Mouse (Mus musculus): ENCODE data around the gene Fsip1. TPM values are rescaled to one million over a fixed set of nuclear protein-coding genes. Genes with fewer than 3 reads are reported as not detected.

Gene Fsip1
- polyA plus RNA-seq, 2 experiments, result 0.06 to 0.08 TPM

DNA sequence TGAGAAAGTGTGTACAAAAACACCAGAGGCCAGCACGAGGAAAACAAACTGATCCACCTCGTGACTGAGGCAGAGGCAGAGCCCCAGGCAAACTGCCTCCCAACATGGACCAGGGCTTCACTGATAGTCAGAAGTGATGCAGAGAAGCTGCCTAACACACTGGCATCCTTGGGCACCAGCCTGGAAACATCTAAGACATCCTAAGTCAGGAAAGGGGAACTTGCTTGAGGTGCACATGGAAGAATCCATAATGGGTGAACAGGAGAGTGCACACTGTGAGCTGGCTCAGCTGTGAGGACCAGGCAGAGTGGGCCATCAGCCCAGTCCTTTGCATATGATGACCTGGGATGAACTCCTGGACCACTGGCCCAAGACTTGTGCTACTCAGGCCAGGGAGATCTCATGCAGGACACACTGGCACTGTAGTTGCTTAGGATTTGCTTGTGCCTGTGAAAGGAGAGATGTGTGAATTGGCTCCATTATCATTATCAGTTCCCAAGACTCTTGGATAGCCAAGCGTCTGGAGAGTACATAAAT is 139.9 kb downstream of the Fsip1 start:
- Histone ChIP-seq H3K4me2 (ENCODE audit: low read depth) (no peak overlapping the region), H3K27me3 (ENCODE audit: control insufficient read depth, insufficient read depth, low read length) (no peaks in the 10 kb centered on the region), H3K4me1 (replicated peaks; ENCODE audit: control insufficient read depth in 2 of 2, insufficient read depth in 2 of 2, low read length in 1 of 2) (no peaks in the 10 kb centered on the region), H3K9me3 (ENCODE audit: control insufficient read depth, low read length) (no peaks in the 10 kb centered on the region), H3K9ac (replicated peaks) (no peak overlapping the region), H3K36me3 (replicated peaks; ENCODE audit: control insufficient read depth, insufficient read depth, low read depth) (no peaks in the 10 kb centered on the region), H3K27ac (no peak overlapping the region), H3K4me3 (ENCODE audit: insufficient read depth in 1 of 2, low read depth in 2 of 2, low read length in 2 of 2) (no peak overlapping the region)
- TF ChIP-seq EP300 (IDR thresholded peaks at IDR 0.05; ENCODE audit: low read depth) (no peak), CTCF (IDR thresholded peaks at IDR 0.05; ENCODE audit: low read depth) (no peak)
- ATAC-seq (ENCODE audit: insufficient read depth) (no peak), DNase-seq (ENCODE audit: low read depth in 3 of 3, low spot score in 3 of 3) (no peak)
- WGBS (ENCODE audit: insufficient replicate concordance), result 43% methylated on average over 3 of the region's 3 CpGs

- WGBS (ENCODE audit: insufficient replicate concordance), result 50% methylated on average over 2 of the region's 2 CpGs
- Histone ChIP-seq H3K9ac (replicated peaks) (no peak overlapping the region), H3K27ac (no peak overlapping the region), H3K9me3 (ENCODE audit: control insufficient read depth, low read length) (no peaks in the 10 kb centered on the region), H3K36me3 (replicated peaks; ENCODE audit: control insufficient read depth, insufficient read depth, low read depth) (no peaks in the 10 kb centered on the region), H3K4me1 (replicated peaks; ENCODE audit: control insufficient read depth in 2 of 2, insufficient read depth in 2 of 2, low read length in 1 of 2) (no peaks in the 10 kb centered on the region), H3K27me3 (ENCODE audit: control insufficient read depth, insufficient read depth, low read length) (no peaks in the 10 kb centered on the region), H3K4me3 (ENCODE audit: insufficient read depth in 1 of 2, low read depth in 2 of 2, low read length in 2 of 2) (no peak overlapping the region), H3K4me2 (ENCODE audit: low read depth) (no peak overlapping the region)
- no peak for ATAC-seq (ENCODE audit: insufficient read depth)
- no peak for DNase-seq (ENCODE audit: low read depth in 3 of 3, low spot score in 3 of 3)
- TF ChIP-seq CTCF (IDR thresholded peaks at IDR 0.05; ENCODE audit: low read depth), result no peak
- TF ChIP-seq EP300 (IDR thresholded peaks at IDR 0.05; ENCODE audit: low read depth), result no peak
Observed at GRCm38 (mm10) chr2:118116180-118116579, 140.6 kb downstream of the Fsip1 start.

GRCm38 (mm10) chr2:118115647-118116046 is 141.1 kb downstream of the Fsip1 start:
- DNase-seq (ENCODE audit: low read depth in 3 of 3, low spot score in 3 of 3), result no peak
- WGBS (ENCODE audit: insufficient replicate concordance), result 58% methylated on average over 7 of the region's 7 CpGs
- no peak for ATAC-seq (ENCODE audit: insufficient read depth)
- Histone ChIP-seq H3K9me3 (ENCODE audit: control insufficient read depth, low read length) (no peaks in the 10 kb centered on the region), H3K4me3 (ENCODE audit: insufficient read depth in 1 of 2, low read depth in 2 of 2, low read length in 2 of 2) (no peak overlapping the region), H3K36me3 (replicated peaks; ENCODE audit: control insufficient read depth, insufficient read depth, low read depth) (no peaks in the 10 kb centered on the region), H3K4me1 (replicated peaks; ENCODE audit: control insufficient read depth in 2 of 2, insufficient read depth in 2 of 2, low read length in 1 of 2) (no peaks in the 10 kb centered on the region), H3K4me2 (ENCODE audit: low read depth) (no peak overlapping the region), H3K27me3 (ENCODE audit: control insufficient read depth, insufficient read depth, low read length) (no peaks in the 10 kb centered on the region), H3K27ac (no peak overlapping the region), H3K9ac (replicated peaks) (no peak overlapping the region)
- TF ChIP-seq EP300 (IDR thresholded peaks at IDR 0.05; ENCODE audit: low read depth) (no peak), CTCF (IDR thresholded peaks at IDR 0.05; ENCODE audit: low read depth) (no peak)

DNA sequence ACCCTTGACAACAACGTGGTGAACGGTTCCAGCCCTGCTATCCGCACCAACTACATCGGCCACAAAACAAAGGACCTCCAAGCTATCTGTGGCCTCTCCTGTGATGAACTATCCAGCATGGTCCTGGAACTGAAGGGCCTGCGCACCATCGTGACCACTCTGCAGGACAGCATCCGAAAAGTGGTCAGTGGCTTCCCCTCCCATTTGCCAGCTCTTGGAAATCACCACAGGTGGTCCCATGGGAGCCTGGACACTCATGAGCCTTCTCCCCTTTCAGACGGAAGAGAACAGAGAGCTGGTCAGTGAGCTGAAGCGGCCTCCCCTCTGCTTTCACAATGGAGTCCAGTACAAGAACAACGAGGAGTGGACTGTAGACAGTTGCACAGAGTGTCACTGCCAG is 142.1 kb downstream of the Fsip1 start:
- Histone ChIP-seq H3K9me3 (ENCODE audit: control insufficient read depth, low read length) (no peaks in the 10 kb centered on the region), H3K4me2 (ENCODE audit: low read depth) (no peak overlapping the region), H3K27ac (no peak overlapping the region), H3K36me3 (replicated peaks; ENCODE audit: control insufficient read depth, insufficient read depth, low read depth) (no peaks in the 10 kb centered on the region), H3K27me3 (ENCODE audit: control insufficient read depth, insufficient read depth, low read length) (no peaks in the 10 kb centered on the region), H3K4me1 (replicated peaks; ENCODE audit: control insufficient read depth in 2 of 2, insufficient read depth in 2 of 2, low read length in 1 of 2) (no peaks in the 10 kb centered on the region), H3K9ac (replicated peaks) (no peak overlapping the region), H3K4me3 (ENCODE audit: insufficient read depth in 1 of 2, low read depth in 2 of 2, low read length in 2 of 2) (no peak overlapping the region)
- DNase-seq (ENCODE audit: low read depth in 3 of 3, low spot score in 3 of 3), result no peak
- ATAC-seq (ENCODE audit: insufficient read depth), result no peak
- TF ChIP-seq CTCF (IDR thresholded peaks at IDR 0.05; ENCODE audit: low read depth), result no peak
- TF ChIP-seq EP300 (IDR thresholded peaks at IDR 0.05; ENCODE audit: low read depth), result no peak
- WGBS (ENCODE audit: insufficient replicate concordance), result 66% methylated on average over 10 of the region's 10 CpGs

DNA sequence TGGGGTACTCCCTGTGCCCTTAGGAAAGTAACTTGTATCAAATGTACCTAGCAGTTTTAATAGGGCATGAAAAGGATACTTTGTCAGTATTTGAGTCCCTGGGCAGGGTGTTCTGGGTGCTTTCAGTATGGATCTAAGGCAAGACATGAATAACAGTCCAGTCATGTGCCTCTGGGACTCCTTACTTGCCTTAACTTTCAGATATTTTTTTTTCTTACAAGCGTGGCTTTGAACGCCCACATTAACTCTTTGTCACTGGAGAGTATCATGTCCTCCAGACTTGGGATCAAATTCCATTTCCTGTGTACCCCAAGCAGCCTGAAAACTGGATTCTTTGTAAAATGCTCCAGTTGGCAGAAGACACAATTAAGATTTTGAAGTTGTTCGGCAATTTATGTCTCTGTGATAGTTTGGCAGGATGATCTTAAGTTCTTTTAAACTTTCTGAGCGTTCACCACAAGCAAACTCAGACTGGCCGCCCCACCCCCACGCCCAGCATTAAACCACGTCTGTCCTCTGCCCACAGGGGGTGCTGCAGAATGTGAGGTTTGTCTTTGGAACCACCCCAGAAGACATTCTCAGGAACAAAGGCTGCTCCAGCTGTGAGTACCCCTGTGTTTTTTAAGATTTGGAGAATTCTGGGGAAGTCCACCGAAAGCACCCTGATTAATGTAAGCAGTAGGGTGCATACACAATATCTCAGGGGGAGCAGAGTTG is 142.8 kb downstream of the Fsip1 start:
- Histone ChIP-seq H3K9ac (replicated peaks) (no peak overlapping the region), H3K27ac (no peak overlapping the region), H3K36me3 (replicated peaks; ENCODE audit: control insufficient read depth, insufficient read depth, low read depth) (no peaks in the 10 kb centered on the region), H3K4me3 (ENCODE audit: insufficient read depth in 1 of 2, low read depth in 2 of 2, low read length in 2 of 2) (no peak overlapping the region; a peak in 1 of 4 replicates), H3K27me3 (ENCODE audit: control insufficient read depth, insufficient read depth, low read length) (no peaks in the 10 kb centered on the region), H3K4me1 (replicated peaks; ENCODE audit: control insufficient read depth in 2 of 2, insufficient read depth in 2 of 2, low read length in 1 of 2) (no peaks in the 10 kb centered on the region), H3K9me3 (ENCODE audit: control insufficient read depth, low read length) (no peaks in the 10 kb centered on the region), H3K4me2 (ENCODE audit: low read depth) (no peak overlapping the region)
- ATAC-seq (ENCODE audit: insufficient read depth) (no peak), DNase-seq (ENCODE audit: low read depth in 3 of 3, low spot score in 3 of 3) (no peak)
- TF ChIP-seq CTCF (IDR thresholded peaks at IDR 0.05; ENCODE audit: low read depth), result 0 out of 2 replicates have a peak, but pooled peaks have one; percentile 17
- no peak for TF ChIP-seq EP300 (IDR thresholded peaks at IDR 0.05; ENCODE audit: low read depth)
- WGBS (ENCODE audit: insufficient replicate concordance), result 42% methylated on average over 8 of the region's 8 CpGs

Measured in liver, embryonic 14.5 days (tissue).